Mouse (Mus musculus) intestine, postnatal 0 days (tissue): ENCODE measurements around the gene Hectd1. TPM values are rescaled to one million over a fixed set of nuclear protein-coding genes. Genes with fewer than 3 reads are reported as not detected.

ENCODE experiments used
- ATAC-seq: fragments of 200-750 bp; cut with Nextera tagmentation; 2 replicates; pipeline ENCODE4 v1.8.0; 2017; ENCODE audit warnings: mild to moderate bottlenecking, moderate TSS enrichment, moderate library complexity
- H3K27ac ChIP-seq: fragments of 300-500 bp; sonication (generic); 2 replicates; pipeline ENCODE4 v1.5.1; 2014; ENCODE audit warnings: mild to moderate bottlenecking, low read depth, low read length, moderate library complexity
- H3K27me3 ChIP-seq: fragments of 300-500 bp; sonication (generic); replicated peaks from 2 replicates; pipeline ENCODE4 v1.6.1; 2014; ENCODE audit warnings: low read length, mixed read lengths; ENCODE audit not compliant: control insufficient read depth, insufficient read depth
- H3K36me3 ChIP-seq: fragments of 300-500 bp; sonication (generic); 2 replicates; pipeline ENCODE4 v1.6.1; 2014; ENCODE audit warnings: mild to moderate bottlenecking, moderate library complexity; ENCODE audit not compliant: control insufficient read depth, insufficient read depth
- H3K4me1 ChIP-seq: fragments of 300-500 bp; sonication (generic); replicated peaks from 2 replicates; pipeline ENCODE4 v1.6.1; 2014; ENCODE audit warnings: antibody characterized with exemption, low read length, mixed read lengths; ENCODE audit not compliant: control insufficient read depth, insufficient read depth
- H3K4me2 ChIP-seq: fragments of 300-500 bp; sonication (generic); replicated peaks from 2 replicates; pipeline ENCODE4 v1.6.1; 2014; ENCODE audit warnings: low read depth, mild to moderate bottlenecking, moderate library complexity
- H3K4me3 ChIP-seq: fragments of 300-500 bp; sonication (generic); 2 replicates; pipeline ENCODE4 v1.5.1; 2014; ENCODE audit warnings: low read depth, low read length
- H3K9ac ChIP-seq: fragments of 300-500 bp; sonication (generic); 2 replicates; pipeline ENCODE4 v1.6.1; 2014; ENCODE audit warnings: mild to moderate bottlenecking, low read depth, low read length
- H3K9me3 ChIP-seq: fragments of 300-500 bp; sonication (generic); 2 replicates; pipeline ENCODE4 v1.6.1; 2016; ENCODE audit warnings: mixed run types; ENCODE audit not compliant: control insufficient read depth
- CTCF ChIP-seq: sonication (generic); IDR thresholded peaks from 2 replicates; pipeline ENCODE4 v1.5.1; 2016; ENCODE audit warnings: low read depth, mild to moderate bottlenecking, control low read depth, antibody characterized with exemption, moderate library complexity
- WGBS: fragments of 180-500 bp; shearing (Covaris S2); extraction: QIAGEN DNeasy Blood & Tissue Kit; methylation state at CpG from one replicate; pipeline ENCODE4 v1.1.7; 2014; 5-methylcytosine and 5-hydroxymethylcytosine counted together
- polyA plus RNA-seq: library from polyadenylated mRNA; unstranded; fragments of >200 nt; fragmentation: Nextera tagmentation; extraction: Ambion mirVana; gene quantifications from 2 replicates; pipeline ENCODE4 v1.2.1, GENCODE M21; 2015

Hectd1 gene
- polyA plus RNA-seq, 1 experiment from 2014 or later: 16.8 TPM

DNA sequence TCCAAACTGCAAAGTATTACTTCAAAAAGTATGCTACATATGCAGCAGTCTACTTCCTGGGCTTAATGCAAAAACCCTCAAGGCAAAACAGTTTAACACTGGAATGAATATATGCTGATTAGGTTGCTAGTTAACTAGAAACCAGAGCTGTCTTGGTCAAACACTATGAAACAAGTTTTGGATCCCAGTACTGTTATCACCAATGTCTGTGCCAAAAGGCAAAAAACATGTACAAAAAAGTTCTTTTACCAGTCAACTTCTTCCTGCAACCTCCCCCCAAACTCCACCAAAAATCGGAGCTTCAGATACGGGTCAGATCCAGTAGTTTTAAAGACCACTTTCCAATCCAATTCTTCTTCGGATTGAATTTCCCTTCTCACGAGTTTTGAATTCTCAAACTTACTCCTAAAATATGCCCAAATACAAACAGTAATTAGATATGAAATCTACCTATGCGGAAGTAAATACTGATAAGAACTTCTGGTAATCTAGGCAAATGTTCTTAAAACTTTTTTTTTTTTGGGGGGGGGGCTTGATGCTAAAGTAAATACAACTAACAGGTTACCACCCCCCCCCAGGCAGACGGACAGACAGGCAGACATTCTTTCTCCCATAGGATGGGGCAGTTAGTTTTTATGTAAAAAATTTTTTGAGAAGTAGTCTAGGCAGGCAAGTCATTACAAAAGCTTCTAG, 1.2 kb downstream of the Hectd1 start:
- H3K9ac ChIP-seq: peak overlapping the region; percentile 94
- H3K4me1 ChIP-seq: no peaks in the 10 kb centered on the region
- H3K4me2 ChIP-seq: peak overlapping the region; percentile 80
- no peak for ATAC-seq
- H3K27ac ChIP-seq: peak overlapping the region; percentile 100
- H3K27me3 ChIP-seq: no peaks in the 10 kb centered on the region
- TF ChIP-seq CTCF: no peak
- 6% methylated on average over 6 of the region's 6 CpGs for WGBS
- H3K36me3 ChIP-seq: peaks cover 11% of the 10 kb centered on the region; the same call in 1 of the 2 replicates
- peak overlapping the region; percentile 91 for H3K4me3 ChIP-seq
- H3K9me3 ChIP-seq: no peaks in the 10 kb centered on the region

DNA sequence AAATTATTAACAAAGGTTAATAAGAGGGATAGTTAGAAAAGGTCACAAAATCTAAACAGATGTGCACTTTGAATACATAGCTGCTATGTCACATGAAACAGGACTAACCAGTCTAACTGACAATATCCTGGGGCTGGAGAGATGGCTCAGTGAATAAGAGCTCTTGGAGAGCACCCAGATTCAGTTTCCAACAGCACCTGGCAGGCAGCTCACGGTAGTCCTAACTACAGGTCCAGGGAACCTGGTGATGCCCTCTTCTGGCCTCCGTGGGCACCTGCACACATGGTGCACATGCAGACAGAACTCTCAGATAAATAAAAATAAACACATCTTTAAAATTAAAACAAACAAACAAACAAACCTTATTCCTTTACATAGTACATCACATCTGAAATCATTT, 4.0 kb downstream of the Hectd1 start:
- peak; percentile 41 for TF ChIP-seq CTCF
- H3K9ac ChIP-seq: no peak overlapping the region
- H3K4me3 ChIP-seq: no peak overlapping the region
- no peaks in the 10 kb centered on the region for H3K4me1 ChIP-seq
- H3K4me2 ChIP-seq: no peak overlapping the region
- no peak overlapping the region for H3K27ac ChIP-seq
- WGBS: 80% methylated on average over 2 of the region's 2 CpGs
- ATAC-seq: no peak
- H3K36me3 ChIP-seq: peaks cover 11% of the 10 kb centered on the region; the same call in 1 of the 2 replicates
- H3K27me3 ChIP-seq: no peaks in the 10 kb centered on the region
- no peaks in the 10 kb centered on the region for H3K9me3 ChIP-seq

DNA sequence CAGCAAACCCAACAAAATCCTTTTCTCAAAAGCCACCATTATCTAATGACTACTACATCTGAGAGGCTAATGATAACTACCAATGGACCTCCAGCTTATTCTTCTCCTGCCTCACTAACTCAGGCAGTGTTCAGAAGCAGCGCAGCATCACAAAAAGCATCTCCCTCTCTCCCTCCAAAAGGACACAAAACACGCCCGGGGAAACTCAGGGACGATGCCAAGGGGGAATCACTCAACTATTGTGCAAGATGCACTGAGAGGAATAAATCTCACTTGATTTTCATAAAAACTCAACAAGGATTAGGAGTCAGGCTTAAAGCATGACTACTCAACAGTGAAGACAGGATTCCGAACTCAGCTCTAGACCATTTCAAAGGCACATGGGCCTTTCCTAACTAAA, 6.0 kb downstream of the Hectd1 start:
- Histone ChIP-seq H3K27ac (no peak overlapping the region), H3K27me3 (no peaks in the 10 kb centered on the region), H3K4me2 (no peak overlapping the region), H3K4me3 (no peak overlapping the region), H3K4me1 (no peaks in the 10 kb centered on the region), H3K9ac (no peak overlapping the region), H3K9me3 (no peaks in the 10 kb centered on the region), H3K36me3 (peaks cover 11% of the 10 kb centered on the region; the same call in 1 of the 2 replicates)
- 86% methylated on average over 5 of the region's 5 CpGs for WGBS
- TF ChIP-seq CTCF: no peak
- no peak for ATAC-seq

DNA sequence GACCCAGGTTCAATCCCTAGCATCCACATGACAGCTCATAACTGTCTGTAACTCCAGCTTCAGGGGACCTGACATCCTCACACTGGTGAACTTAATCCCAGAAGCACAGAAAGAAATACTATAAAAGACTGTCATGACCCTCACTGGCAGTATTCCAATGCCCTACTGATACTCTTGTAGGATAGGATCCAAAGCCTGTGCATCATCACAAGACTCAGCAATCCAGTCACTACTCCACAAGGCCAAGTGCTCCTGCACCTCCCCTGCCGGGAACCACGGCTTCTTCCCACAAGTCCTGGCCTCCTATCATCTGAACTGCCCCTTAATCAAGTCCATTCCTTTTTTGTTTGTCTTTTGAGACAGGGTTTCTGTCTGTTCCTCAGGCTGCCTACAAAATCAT, 6.5 kb downstream of the Hectd1 start:
- Histone ChIP-seq H3K4me3 (no peak overlapping the region), H3K9ac (no peak overlapping the region), H3K9me3 (no peaks in the 10 kb centered on the region), H3K4me2 (no peak overlapping the region), H3K27me3 (no peaks in the 10 kb centered on the region), H3K36me3 (peaks cover 11% of the 10 kb centered on the region; the same call in 1 of the 2 replicates), H3K27ac (no peak overlapping the region), H3K4me1 (no peaks in the 10 kb centered on the region)
- 65% methylated on average over 2 of the region's 2 CpGs for WGBS
- no peak for TF ChIP-seq CTCF
- ATAC-seq: no peak

DNA sequence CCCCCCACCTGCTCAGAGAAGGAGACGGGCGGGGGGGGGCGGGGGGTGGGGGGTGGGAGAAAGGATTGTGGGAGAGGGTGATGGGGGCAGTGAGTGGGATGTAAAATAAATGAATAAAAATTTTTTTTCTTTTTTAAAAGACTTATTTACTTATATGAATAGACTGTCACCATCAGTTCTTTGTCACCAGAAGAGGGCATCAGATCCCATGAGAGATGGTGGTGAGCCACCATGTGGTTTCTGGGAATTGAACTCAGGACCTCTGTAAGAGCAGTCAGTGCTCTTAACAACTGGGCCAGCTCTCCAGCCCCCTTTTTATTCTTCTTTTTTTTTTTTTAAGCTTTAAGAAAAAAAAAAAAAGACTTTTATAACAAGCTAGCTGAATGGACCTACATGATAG, 7.1 kb downstream of the Hectd1 start:
- 88% methylated on average over 3 of the region's 3 CpGs for WGBS

DNA sequence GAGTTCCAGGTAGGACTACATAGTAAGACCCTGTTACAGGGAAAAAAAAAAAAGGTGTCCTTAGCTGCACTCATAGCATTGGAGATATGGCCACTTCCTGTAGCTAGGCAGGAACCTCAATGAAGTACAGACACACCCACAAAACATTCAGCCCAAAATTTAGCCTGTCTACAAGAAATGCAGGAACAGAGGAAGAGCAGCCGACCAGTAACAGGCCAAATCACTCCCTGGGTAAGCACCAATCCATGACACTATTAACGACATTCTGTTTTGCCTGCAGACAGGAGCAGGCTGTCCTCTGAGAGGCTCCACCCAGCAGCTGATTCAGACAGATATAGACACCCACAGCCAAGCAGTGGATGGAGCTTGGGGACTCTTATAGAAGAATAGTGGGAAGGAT, 8.1 kb downstream of the Hectd1 start:
- Histone ChIP-seq H3K9ac (no peak overlapping the region), H3K36me3 (peaks cover 11% of the 10 kb centered on the region; the same call in 1 of the 2 replicates), H3K9me3 (no peaks in the 10 kb centered on the region), H3K27ac (no peak overlapping the region; the same call in 1 of the 2 replicates), H3K4me2 (no peak overlapping the region), H3K4me1 (no peaks in the 10 kb centered on the region), H3K27me3 (no peaks in the 10 kb centered on the region), H3K4me3 (no peak overlapping the region)
- 19% methylated on average over 2 of the region's 2 CpGs for WGBS
- no peak for TF ChIP-seq CTCF
- no peak for ATAC-seq

More for the DNA sequence above, 7.1 kb downstream of the Hectd1 start:
- Histone ChIP-seq H3K27ac (no peak overlapping the region), H3K27me3 (no peaks in the 10 kb centered on the region), H3K9ac (no peak overlapping the region), H3K4me1 (no peaks in the 10 kb centered on the region), H3K4me2 (no peak overlapping the region), H3K4me3 (no peak overlapping the region), H3K36me3 (peaks cover 11% of the 10 kb centered on the region; the same call in 1 of the 2 replicates), H3K9me3 (no peaks in the 10 kb centered on the region)
- ATAC-seq: no peak
- TF ChIP-seq CTCF: peak; percentile 40
